Mouse (Mus musculus) C2C12 (cell line): ENCODE data around the gene Egflam. TPM values are rescaled to one million over a fixed set of nuclear protein-coding genes. Genes with fewer than 3 reads are reported as not detected.

ENCODE experiments used
- H3K27me3 ChIP-seq: one replicate; pipeline ENCODE4 v1.6.1; 2011; ENCODE audit not compliant: control insufficient read depth, insufficient read depth, insufficient read length
- H3K36me3 ChIP-seq: one replicate; pipeline ENCODE4 v1.6.1; 2011; ENCODE audit not compliant: control insufficient read depth, insufficient read depth
- H3K4me3 ChIP-seq: one replicate; pipeline ENCODE4 v1.5.1; 2011; ENCODE audit warnings: mild to moderate bottlenecking, control low read depth; ENCODE audit not compliant: poor library complexity, insufficient read depth, severe bottlenecking
- H3K79me2 ChIP-seq: one replicate; pipeline ENCODE4 v1.6.1; 2011; ENCODE audit not compliant: control insufficient read depth, insufficient read depth
- H3K79me3 ChIP-seq: one replicate; pipeline ENCODE4 v1.6.1; 2011; ENCODE audit warnings: low read depth, control low read depth
- H3ac ChIP-seq: one replicate; pipeline ENCODE3; 2011; ENCODE audit warnings: low read depth; ENCODE audit not compliant: control insufficient read depth, insufficient read length
- CEBPB ChIP-seq: IDR thresholded peaks from one replicate; pipeline ENCODE4 v1.6.1; 2011; ENCODE audit warnings: low read depth, mild to moderate bottlenecking, control low read depth, moderate library complexity
- CTCF ChIP-seq: IDR thresholded peaks from one replicate; pipeline ENCODE4 v1.5.1; 2011; ENCODE audit not compliant: control insufficient read depth, insufficient read depth, insufficient read length
- FOSL1 ChIP-seq: IDR thresholded peaks from one replicate; pipeline ENCODE4 v1.8.0; 2011; ENCODE audit warnings: mild to moderate bottlenecking, low read length; ENCODE audit not compliant: poor library complexity, insufficient read depth, severe bottlenecking
- MAX ChIP-seq: IDR thresholded peaks from one replicate; pipeline ENCODE4 v1.6.1; 2011; ENCODE audit warnings: mild to moderate bottlenecking, control low read depth
- MYOD1 ChIP-seq: IDR thresholded peaks from one replicate; pipeline ENCODE4 v1.6.1; 2011; ENCODE audit warnings: low read depth; ENCODE audit not compliant: control insufficient read depth, insufficient read length
- MYOG ChIP-seq: IDR thresholded peaks from one replicate; pipeline ENCODE4 v1.6.1; 2011; ENCODE audit not compliant: control insufficient read depth, insufficient read length; ENCODE audit errors: extremely low read depth
- USF1 ChIP-seq: IDR thresholded peaks from one replicate; pipeline ENCODE4 v1.6.1; 2011; ENCODE audit warnings: low read depth, mild to moderate bottlenecking, control low read depth, moderate library complexity
- polyA plus RNA-seq: library from polyadenylated mRNA; unstranded; fragments of >200 nt; fragmentation: generic; extraction: Trizol; gene quantifications from one replicate; pipeline ENCODE4 v1.2.1, GENCODE M21; 2012; ENCODE audit warnings: missing spikeins

Egflam gene
- polyA plus RNA-seq, 1 experiment, result 0.11 TPM

- Histone ChIP-seq H3K79me3 (no peaks in the 10 kb centered on the region), H3K36me3 (no peaks in the 10 kb centered on the region), H3K4me3 (no peak overlapping the region), H3K79me2 (no peaks in the 10 kb centered on the region), H3K27me3 (no peaks in the 10 kb centered on the region), H3ac (no peak overlapping the region)
- TF ChIP-seq FOSL1, result no peak
- no peak for TF ChIP-seq CEBPB
- TF ChIP-seq USF1, result no peak
- TF ChIP-seq MYOG, result no peak
- TF ChIP-seq CTCF, result no peak
Observed at GRCm38 (mm10) chr15:7222809-7223208, 175.4 kb downstream of the Egflam start.

- Histone ChIP-seq H3K79me3 (no peaks in the 10 kb centered on the region), H3K36me3 (no peaks in the 10 kb centered on the region), H3ac (no peak overlapping the region), H3K4me3 (no peak overlapping the region), H3K27me3 (no peaks in the 10 kb centered on the region), H3K79me2 (no peaks in the 10 kb centered on the region)
- peak; percentile 75 for TF ChIP-seq MYOD1
- no peak for TF ChIP-seq FOSL1
Observed at GRCm38 (mm10) chr15:7217273-7217598, 181.0 kb downstream of the Egflam start.

- Histone ChIP-seq H3K36me3 (no peaks in the 10 kb centered on the region), H3K79me3 (no peaks in the 10 kb centered on the region), H3K79me2 (no peaks in the 10 kb centered on the region), H3ac (no peak overlapping the region), H3K4me3 (no peak overlapping the region), H3K27me3 (no peaks in the 10 kb centered on the region)
- TF ChIP-seq FOSL1 (no peak), MAX (peak; percentile 21), CTCF (no peak)
Observed at GRCm38 (mm10) chr15:7216581-7217272, 181.5 kb downstream of the Egflam start.

- Histone ChIP-seq H3ac (no peak overlapping the region), H3K79me3 (no peaks in the 10 kb centered on the region)
Observed at GRCm38 (mm10) chr15:7215845-7216244, 182.3 kb downstream of the Egflam start.

GRCm38 (mm10) chr15:7213683-7214082, 184.5 kb downstream of the Egflam start:
- H3K4me3 ChIP-seq, result no peak overlapping the region
- no peaks in the 10 kb centered on the region for H3K79me2 ChIP-seq
- H3K27me3 ChIP-seq, result no peaks in the 10 kb centered on the region
- H3ac ChIP-seq, result no peak overlapping the region
- TF ChIP-seq MYOD1 (no peak), MYOG (no peak), MAX (peak; percentile 79), CEBPB (peak; percentile 51), CTCF (no peak), USF1 (peak; percentile 37), FOSL1 (no peak)
- no peaks in the 10 kb centered on the region for H3K79me3 ChIP-seq
- H3K36me3 ChIP-seq, result no peaks in the 10 kb centered on the region

More at GRCm38 (mm10) chr15:7215845-7216244, 182.3 kb downstream of the Egflam start:
- Histone ChIP-seq H3K4me3 (no peak overlapping the region), H3K36me3 (no peaks in the 10 kb centered on the region), H3K79me2 (no peaks in the 10 kb centered on the region), H3K27me3 (no peaks in the 10 kb centered on the region)
- TF ChIP-seq USF1 (no peak), MAX (no peak), MYOD1 (no peak), CEBPB (no peak), FOSL1 (no peak), MYOG (no peak), CTCF (no peak)

- H3K27me3 ChIP-seq, result no peaks in the 10 kb centered on the region
- TF ChIP-seq MYOG (no peak), USF1 (no peak), CEBPB (no peak), MYOD1 (no peak)
- H3K79me2 ChIP-seq, result no peaks in the 10 kb centered on the region
- H3K4me3 ChIP-seq, result no peak overlapping the region
- no peaks in the 10 kb centered on the region for H3K79me3 ChIP-seq
- no peaks in the 10 kb centered on the region for H3K36me3 ChIP-seq
- no peak overlapping the region for H3ac ChIP-seq
Observed at GRCm38 (mm10) chr15:7208180-7208579, 190.0 kb downstream of the Egflam start.
